Mouse (Mus musculus): ENCODE data around the gene Plekhm1.
"Not testable (repeated sequence)": the region's sequence is repeated elsewhere in the genome, so short reads cannot be mapped to it uniquely, and the experiment has no call there.

Plekhm1 gene

DNA sequence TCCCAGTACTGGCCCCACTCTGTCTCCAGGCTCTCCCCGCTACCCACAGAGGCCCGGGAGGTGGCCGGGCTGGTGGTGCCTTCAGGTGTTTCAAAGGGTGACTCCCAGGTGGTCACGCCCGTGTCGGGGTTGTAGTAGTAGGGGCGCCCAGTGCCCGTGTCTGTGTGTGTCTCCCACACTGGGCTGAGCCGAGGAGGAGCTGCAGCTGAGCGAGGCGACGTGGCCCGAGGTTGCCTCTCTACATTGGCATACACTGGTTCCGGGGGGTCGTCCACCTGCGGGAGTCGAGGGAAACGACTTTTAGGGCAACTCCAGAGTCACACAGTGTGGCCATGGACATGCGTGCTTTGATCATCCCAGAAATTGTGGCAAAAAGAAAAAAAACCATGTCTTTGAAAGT lies 72.4 kb downstream of the Plekhm1 start:
- DNase-seq (ENCODE audit: low read depth, low spot score): no peak

DNA sequence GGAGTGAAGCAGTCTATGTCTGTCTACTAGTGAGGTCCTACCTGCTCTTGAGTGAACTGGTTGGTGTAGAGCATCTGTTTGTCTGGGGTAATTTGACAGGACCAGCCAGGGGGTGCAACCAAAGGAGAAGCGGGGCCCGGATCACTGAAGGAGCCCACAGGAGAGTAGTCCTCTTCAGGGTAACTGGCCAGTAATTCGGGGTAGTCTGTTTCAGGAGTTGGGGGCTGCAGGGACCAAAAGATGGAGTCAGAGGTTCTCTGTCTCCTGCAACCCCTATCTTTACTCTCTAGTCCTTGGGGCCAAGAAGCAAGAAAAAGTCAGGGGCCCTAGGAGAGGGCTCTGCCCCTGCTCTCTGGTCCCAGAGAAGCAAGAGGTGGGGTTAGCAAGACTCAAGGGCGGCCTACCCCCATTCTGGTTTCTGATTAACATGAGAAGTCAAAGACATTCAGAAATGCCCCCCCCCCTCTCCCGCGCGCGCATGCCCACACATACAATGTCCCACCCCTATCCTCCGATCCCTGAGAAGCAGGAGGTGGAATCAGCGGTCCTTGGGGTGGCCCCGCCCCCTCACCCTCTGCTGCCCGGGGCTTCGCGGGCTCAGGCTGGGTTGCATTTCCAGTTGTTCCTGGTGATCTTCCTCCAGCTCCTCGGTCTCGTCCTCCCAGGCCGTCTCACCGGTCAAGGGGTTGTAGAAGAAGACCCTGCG lies 72.9 kb downstream of the Plekhm1 start:
- DNase-seq (ENCODE audit: low read depth, low spot score): no peak

DNA sequence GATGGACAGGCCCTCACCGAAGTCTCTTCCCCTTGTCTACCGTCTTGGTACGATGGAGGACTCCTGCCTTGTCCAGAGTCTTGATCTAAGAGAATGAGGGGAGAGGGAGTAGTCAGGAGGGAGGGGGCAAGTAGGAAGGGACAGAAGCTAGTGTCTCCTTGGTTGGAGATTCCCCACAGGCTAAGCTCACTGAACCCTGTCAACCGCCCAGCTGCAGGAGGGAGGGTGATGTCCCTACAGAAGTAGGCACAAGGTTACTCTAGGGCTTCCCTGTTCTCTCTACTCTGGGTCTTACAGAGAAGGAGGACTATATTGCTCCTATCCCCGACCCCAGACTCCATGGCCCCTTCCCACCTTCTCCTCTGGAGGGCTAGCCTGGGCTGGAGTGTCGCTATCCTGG lies 73.8 kb downstream of the Plekhm1 start:
- DNase-seq (ENCODE audit: low read depth, low spot score): no peak

DNA sequence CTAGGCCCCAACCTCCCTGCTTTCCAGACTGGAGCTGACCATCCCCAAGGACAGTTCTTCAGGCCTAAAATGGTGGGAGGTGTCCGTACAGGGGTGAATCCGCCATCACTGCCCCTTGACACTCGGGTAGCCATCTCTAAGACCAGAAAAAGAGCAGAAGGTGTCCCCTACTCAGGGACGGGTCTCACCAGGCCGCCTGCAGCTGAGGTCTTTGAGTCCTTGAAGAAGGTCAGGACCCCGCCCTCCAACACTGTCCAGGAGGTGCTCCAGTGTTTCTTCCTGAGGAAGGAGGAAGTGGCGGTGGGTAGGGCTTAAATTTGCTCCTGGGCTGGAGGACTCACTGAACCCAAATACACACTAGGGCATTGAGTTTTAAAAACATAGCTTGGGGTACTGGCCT lies 74.4 kb downstream of the Plekhm1 start:
- no peak for DNase-seq (ENCODE audit: low read depth, low spot score)

DNA sequence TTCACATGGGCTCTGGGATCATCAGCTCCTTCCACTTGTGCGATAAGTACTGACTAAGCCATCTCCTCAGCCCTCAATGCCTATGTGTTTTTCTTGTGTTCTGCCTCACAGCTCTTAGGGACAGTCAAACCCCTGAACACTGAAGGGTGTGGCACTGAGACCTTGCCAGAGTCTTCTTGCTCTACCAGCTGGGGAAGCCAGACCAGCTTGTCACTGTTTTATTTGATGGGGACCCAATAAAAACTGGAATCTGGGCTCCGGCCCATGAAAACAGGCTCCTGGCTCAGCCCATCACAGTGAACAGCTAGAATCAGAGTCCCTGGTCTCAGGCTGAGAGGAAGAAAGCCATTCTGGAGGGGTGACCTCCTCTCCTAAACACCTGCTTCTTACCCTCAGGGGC lies 75.3 kb downstream of the Plekhm1 start:
- DNase-seq (ENCODE audit: low read depth, low spot score): no peak

DNA sequence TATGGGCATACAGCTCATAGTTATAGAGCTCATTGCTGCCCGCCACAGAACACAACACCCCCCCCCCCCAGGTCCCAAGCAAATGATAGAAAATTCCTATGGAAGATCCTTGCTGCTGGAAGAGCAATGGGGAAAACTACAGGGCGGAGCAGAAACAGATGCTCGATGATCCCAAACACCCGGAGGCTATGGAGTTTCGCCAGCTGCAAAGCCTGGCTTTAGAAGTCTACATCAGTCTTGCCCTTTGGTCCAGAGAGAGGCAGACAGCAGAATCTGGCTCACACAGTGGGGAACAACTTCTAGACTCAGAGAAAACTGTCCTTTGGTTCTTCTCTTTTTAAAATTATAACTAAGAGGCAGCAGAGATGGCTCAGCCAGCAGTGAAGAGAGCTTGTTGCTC lies 76.9 kb downstream of the Plekhm1 start:
- DNase-seq (ENCODE audit: low read depth, low spot score): no peak

DNA sequence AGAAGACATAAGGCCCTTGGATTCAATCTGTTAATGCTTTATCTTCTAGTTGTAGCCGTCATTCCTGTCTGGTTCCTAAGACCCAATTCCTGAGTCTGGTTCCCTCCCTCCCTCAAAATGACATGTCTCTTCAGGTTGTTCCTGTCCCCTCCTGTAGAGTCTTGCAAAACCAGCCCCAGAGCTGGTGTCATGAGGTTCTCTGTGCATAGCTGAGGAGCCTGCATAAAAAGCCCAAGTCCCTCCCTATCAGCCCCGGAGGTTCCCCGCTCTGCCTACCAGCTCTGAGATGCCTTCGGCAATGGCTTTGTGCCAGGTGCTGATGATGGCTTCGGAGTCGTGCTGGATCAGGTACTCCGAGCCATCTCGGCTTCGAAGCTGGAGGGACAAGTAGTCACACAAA lies 77.6 kb downstream of the Plekhm1 start:
- DNase-seq (ENCODE audit: low read depth, low spot score): no peak

DNA sequence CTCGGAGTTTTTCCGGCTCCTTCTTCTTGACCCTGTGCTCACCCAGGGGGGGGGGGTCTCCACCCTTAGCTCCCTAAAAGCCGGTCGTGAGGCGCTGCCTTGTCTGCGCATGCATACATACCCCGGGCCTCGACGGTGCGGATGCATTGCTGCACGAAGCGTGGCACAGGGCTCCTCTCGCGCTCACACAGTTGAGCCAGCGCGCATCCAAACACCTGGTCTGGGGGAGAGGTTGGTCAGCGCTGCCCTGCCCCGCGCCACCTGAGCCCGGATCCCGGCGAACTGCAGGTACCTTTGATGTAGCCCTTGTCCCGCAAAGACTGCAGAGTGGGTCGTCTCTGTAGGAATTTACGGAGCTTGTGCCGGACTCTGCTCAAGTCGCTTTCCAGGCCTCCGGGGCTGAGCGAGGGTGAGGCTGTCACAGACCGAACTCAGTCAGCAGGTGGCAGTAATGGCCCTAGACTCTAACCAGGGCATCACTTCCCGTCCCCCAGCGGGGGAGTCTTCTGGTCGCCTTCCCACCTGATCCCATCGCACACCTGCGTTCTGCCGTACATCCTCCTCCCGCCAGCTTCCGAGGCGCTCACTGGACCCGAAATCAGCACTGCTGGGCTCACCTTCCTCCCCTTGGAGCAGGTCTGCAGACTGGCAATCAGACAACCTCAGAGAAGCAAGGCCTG lies 78.6 kb downstream of the Plekhm1 start:
- DNase-seq (ENCODE audit: low read depth, low spot score): peak; percentile 63

DNA sequence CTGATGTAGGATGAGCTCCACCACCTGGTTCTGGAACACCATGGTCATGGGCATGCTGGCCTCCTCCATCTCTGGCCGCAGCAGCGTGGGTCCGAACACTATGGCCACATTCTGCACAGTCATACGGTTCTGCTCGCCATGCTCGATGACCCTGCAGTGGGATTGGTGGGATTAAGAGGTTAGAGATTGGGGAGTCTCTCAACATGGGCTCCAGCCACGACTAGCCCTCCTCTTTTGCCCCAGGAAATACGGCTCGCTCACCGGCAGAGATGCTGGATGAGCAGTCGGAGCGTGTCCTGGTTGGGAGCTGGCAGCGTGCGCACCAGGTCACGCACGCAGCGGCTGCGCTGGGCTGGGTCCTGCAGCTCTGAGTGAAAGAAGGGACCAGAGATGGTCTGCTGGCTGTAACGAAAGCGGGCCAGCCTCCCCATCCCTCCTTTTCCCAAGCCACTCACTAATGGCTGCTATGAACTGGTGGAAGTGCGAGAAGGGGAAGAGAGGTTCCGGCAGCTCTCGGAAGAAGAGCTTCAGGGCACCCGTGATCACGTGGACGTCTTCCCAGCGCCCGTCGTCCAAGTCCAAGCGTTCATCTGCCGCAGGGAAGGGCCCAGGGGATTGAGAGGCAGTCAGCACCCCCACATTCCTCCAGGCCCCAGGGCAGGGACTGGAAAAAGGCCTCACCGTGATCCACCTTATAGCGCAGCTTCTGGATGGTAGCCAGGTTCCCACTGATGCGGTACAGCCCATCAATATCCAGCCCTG lies 79.4 kb downstream of the Plekhm1 start:
- DNase-seq (ENCODE audit: low read depth, low spot score): no peak

DNA sequence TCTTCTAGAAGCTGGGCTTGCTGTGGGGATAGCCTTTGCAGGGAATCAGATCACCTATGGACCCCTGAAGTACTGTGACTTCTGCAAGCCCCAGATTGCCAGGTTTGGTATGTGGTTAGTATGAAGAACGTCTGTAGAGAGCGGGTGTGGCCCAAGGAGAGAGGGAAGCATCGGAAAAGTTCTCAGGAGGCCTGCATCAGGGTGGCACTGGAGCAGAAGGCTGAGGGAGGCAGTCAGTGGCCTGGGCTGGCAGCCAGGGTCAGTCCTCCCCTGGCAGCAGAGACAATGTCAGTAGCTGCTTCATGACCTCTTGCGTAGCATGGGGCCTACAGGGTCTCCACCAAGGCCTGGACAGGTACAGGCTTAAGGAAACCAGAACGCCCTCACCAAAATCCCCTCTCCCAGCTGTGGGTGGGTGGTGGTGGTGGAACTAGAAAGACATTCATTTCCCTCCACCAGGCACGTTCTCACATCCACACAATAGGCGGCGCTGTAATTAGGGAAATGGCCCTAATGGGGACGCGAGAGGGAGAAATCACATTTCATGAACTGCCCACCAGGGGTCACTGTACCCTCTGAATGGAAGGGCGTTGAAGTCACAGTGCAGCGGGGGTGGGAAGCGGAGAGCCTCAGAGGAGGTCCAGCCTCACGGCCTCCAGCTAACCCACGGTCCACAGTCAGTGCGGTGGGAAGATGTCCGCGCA lies 80.1 kb downstream of the Plekhm1 start:
- peak; percentile 90 for DNase-seq (ENCODE audit: low read depth, low spot score)

DNA sequence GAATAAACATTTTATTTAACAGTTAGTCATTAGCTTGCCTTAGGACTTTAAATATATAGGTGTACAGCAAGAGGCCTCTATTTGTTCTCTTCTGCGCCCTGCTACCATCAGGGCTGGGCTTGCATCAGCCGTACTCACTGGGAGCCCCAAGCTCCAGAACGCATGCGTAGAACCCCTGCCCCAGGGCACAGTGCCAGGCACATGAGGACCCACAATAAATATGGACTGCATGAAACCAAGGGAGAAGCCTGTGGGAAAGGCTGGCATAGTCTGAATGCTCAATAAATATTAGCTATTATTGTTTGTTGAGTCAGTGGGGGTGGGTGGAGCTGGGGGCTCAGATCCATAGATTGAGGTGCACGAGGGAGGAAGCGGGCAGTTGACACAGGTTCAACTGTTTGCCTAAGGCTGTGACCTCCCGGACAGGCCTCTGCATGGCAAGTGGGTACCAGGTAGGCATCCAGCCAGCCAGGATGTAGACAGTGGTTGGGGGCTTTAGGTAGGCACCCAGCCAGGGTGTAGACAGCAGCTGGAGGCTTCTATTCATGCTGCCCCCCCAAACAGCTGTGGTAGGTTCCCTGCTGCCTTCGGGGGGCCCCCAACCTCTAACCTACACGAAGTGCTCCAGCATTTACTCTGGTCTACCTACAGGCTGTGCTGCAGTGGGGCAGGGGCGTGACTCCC lies 80.8 kb downstream of the Plekhm1 start:
- no peak for DNase-seq (ENCODE audit: low read depth, low spot score)

DNA sequence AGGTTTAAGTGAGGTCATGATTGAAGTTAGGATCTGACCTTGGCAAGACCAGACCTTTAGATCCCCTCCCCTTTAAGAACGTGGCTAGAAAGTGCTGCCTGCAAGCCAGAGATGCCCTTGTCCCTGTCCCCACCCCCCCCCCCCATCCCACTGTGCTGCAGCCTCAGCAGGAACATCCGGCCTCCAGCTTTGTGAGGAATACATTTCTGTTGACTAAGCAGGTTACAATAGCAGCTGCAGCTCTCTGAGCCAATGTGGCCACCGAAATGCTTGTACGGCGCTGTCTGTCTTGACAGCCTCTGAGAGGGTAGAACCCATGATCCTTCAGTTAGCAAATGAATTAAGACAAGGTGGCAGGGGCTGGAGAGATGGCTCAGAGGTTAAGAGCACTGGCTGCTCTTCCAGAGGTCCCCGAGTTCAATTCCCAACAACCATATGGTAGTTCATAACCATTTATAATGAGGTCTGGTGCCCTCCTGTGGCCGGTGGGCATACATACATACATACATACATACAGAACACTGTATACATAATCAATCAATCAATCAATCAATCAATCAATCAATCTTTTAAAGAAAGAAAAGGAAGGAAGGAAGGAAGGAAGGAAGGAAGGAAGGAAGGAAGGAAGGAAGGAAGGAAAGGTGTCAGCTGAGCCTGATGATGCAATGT lies 81.7 kb downstream of the Plekhm1 start:
- no peak for DNase-seq (ENCODE audit: low read depth, low spot score)

DNA sequence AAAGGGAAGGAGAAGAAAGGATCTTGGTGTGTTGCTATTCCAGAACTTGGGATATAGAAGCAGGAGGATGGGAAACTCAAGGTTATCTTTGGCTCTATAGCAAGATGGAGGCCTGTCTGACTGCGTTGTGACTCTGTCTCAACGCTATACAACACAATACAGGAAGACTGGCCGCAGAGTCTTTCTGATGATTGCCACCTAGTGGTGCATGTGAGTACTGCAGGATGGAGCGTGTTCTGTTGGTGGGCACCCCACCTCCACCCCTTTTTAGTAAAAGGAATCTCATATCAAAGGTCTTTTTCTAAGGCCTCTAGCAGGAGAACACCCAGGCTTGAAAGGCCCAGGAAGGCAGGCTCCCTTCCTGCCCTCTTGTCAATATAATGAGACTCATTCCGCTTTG lies 85.5 kb downstream of the Plekhm1 start:
- peak; percentile 79 for DNase-seq (ENCODE audit: low read depth, low spot score)

DNA sequence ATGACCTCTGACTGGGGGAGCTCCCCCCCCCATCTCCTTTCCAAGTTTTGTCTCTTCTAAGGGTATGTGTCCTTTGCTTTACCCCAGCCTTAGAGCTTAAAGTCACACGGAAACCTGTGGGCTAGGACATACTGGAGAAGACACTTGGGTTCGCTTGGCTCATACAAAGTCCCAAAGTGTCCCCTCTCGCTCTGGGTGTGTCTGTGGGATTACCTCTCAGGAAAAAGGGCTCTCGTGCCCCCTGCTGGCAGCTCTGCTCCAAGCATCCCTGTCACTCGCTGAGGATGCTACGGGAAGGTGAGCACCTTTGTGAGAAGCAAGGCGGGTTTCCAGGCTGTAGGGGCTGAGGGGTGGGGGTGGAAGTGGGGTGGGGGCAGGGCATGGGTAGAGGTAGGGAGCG lies 87.3 kb downstream of the Plekhm1 start:
- DNase-seq (ENCODE audit: low read depth, low spot score): peak; percentile 65

DNA sequence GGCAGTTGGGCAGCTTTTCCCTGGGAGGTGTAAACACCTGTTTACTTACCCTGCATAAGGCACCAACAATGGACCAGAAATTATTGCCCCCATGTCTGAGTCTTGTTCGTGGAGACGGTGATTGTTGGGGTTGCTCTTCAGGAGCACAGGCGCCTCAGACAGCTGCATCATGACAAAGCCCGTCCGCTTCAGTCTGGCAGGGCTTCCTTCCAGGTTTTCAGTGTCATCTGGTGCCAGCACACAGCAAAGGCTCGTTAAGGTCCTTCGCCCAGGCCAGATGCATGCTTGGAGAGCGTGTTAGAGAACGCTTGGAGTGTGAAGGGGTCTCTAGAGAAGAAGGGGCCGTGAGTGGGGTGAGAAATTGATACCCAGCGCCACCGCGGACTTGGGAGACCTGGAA lies 87.8 kb downstream of the Plekhm1 start:
- DNase-seq (ENCODE audit: low read depth, low spot score): no peak

DNA sequence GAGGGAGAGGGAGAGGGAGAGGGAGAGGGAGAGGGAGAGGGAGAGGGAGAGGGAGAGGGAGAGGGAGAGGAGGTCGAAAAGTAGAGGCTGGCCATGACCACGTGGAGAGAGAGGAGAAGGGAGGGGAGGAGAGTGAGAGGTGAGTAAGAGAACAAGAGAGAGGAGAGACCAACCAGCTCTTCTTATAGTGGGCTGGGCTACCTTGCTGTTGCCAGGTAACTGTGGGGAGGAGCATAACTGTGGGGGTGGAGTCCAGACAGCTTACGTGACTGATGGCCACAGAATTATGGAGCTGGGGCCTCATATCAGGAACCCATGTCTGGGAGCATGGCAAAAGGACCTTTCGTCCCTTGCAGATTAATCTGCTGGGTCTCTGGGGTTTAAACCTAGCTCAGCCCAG lies 89.7 kb downstream of the Plekhm1 start:
- not testable (repeated sequence) for DNase-seq (ENCODE audit: low read depth, low spot score)

DNA sequence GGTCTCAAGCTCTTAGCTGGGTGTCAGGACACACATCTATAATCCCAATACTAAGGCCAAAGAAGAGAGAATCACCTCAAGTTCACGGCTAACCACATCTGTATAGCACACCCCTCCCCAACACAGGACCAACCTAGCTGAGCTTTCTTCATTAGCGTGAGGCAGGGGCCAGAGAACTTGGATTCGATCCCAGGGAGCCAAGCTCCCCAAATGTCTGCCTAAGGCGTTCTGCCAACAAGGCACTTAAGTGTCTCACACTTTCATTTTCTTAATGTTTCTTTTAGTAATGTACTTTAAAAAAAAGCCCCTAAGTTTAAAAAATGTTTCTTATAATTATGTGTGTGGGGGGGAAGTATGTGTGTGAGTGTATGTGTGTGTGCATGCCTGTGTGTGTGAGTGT lies 91.8 kb downstream of the Plekhm1 start:
- no peak for DNase-seq (ENCODE audit: low read depth, low spot score)

DNA sequence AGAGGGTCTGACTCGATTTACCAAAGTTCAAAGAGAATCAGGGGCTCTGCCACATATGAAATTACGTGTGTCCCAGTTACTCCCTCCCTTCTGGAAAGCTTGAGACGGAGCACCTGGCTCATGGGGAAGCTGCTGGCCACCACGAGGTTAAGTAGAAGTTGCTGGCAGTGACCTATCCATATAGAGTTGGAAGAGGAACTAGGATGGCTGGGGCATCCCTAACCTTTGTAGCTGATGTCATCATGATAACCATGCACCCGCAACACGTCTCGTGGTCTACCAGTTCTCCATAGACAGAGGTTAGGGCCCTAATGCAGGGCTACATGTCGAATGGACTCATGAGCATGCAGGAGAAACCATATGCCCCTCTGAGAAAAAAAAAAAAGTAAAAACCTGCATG lies 92.3 kb downstream of the Plekhm1 start:
- no peak for DNase-seq (ENCODE audit: low read depth, low spot score)

DNA sequence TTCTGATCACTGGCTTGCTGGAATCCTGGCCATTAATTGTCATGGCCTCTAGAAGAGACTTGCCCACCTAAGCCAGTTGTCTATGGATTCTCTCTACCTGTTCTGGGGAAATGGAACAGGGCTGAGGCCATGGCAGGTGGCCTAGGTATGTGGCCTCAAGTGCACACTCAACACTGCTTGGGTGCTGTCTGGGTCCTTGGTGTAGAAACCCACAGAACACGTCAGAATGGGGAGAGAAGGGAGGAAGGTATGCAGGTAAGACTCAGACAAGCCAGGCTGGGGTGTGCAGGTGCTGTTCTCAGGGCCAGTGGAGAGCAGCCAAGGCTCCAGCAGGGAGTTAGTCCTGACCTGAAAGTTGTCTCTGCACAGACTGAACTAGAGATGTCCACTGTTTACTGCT lies 94.4 kb downstream of the Plekhm1 start:
- DNase-seq (ENCODE audit: low read depth, low spot score): no peak

DNA sequence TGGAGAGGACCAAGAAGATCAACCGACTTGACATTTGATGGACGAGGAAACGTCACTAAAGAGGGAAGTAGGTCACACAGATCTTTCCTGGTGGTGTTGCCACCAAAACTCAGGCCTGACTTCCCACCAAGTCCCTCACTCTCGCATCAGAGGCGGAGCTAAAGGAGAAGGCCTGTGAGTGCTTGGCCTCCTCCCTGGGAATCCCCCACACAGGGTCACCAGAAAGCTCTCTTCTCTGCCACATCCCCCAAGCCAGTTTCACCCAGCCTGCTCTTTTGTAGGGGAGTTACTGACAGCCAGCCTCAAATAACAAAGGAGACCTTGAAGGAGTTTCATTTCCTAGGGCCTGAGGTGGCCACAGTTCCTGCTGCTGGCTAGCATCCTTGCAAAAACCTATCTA lies 97.1 kb downstream of the Plekhm1 start:
- DNase-seq (ENCODE audit: low read depth, low spot score): no peak

DNA sequence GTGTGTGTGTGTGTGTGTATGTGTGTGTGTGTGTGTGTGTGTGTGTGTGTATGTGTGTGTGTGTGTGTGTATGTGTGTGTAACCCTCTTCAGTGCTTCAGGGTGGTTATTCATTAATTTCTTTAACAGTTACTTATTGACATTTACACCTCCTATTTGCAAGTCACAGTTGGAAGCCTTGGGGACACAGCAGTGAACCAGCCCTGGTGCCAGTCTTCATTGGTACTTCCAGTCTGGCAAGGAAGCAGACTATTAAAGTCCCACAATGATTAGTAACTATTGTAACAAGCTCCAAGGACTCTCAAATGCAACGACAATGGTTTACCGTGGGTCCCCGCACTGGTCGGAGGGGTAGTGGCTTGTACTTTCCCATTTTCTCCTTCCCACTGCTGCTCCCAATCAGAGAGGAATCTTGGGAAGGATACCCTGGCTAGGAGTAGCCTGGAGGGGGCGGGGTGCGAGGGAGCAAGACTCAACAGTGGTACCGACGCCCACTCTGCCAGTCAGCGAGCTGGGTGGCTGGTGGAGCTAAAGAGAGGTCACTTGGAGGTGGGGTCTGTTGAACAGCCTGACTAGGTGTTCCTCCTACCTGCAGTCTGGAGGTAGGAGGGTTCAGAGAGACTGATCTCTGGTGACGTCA lies 97.6 kb downstream of the Plekhm1 start:
- DNase-seq (ENCODE audit: low read depth, low spot score): no peak
